Mouse (Mus musculus) left cerebral cortex, postnatal 4 days (tissue): ENCODE results near the gene Dtymk. TPM values are rescaled to one million over a fixed set of nuclear protein-coding genes. Genes with fewer than 3 reads are reported as not detected.
"Not testable (repeated sequence)": the region's sequence is repeated elsewhere in the genome, so short reads cannot be mapped to it uniquely, and the experiment has no call there.

Source experiments
- DNase-seq: peaks from one replicate; pipeline ENCODE4 v3.0.0-alpha.2; 2022
- intact Hi-C: fragments of 180-260 bp; cut with DNase I; formaldehyde crosslinking; loops from one replicate; pipeline ENCODE4 v1.15.1; 2025
- total RNA-seq, 2 experiments: library from RNA; stranded (reverse); gene quantifications; 2 replicates each; pipeline ENCODE4 v1.2.3; 2021

Gene Dtymk
- total RNA-seq, result 10 to 100 TPM; 80.5 to 91.2 TPM

- peak; percentile 94 for DNase-seq
These were observed at the start of gene Dtymk for GRCm38 (mm10) chr1:93801741-93802238. TSS of gene Dtymk (minus strand) at chr1:93801934.

GRCm38 (mm10) chr1:93845766-93846366 lies 44.1 kb upstream of the Dtymk start:
- DNase-seq, intact Hi-C loops: not testable (repeated sequence)

More at GRCm38 (mm10) chr1:93801741-93802238, at the start of gene Dtymk:
- intact Hi-C loops, result no loop called here

- intact Hi-C loops, result loop anchor here (10.0 kb wide), 1 partner anchor 236 kb away; no protein-coding TSS in a partner anchor
- DNase-seq, result not testable (repeated sequence)
These were observed 36.8 kb upstream of the Dtymk start for GRCm38 (mm10) chr1:93838569-93838968.

- no peak for DNase-seq
- intact Hi-C loops, result loop anchor here (10.0 kb wide), 1 partner anchor 237 kb away; no protein-coding TSS in a partner anchor
These were observed 35.6 kb upstream of the Dtymk start for GRCm38 (mm10) chr1:93837335-93837734.

GRCm38 (mm10) chr1:93836532-93836913 lies 34.8 kb upstream of the Dtymk start:
- no peak for DNase-seq
- intact Hi-C loops, result loop anchor here (10.0 kb wide), 1 partner anchor 238 kb away; no protein-coding TSS in a partner anchor

- intact Hi-C loops, result loop anchor here (10.0 kb wide), 1 partner anchor 239 kb away; no protein-coding TSS in a partner anchor
- no peak for DNase-seq
These were observed 34.3 kb upstream of the Dtymk start for GRCm38 (mm10) chr1:93835876-93836531.

GRCm38 (mm10) chr1:93835211-93835610 lies 33.5 kb upstream of the Dtymk start:
- DNase-seq, result no peak
- intact Hi-C loops, result loop anchor here (10.0 kb wide), 1 partner anchor 240 kb away; no protein-coding TSS in a partner anchor

GRCm38 (mm10) chr1:93834671-93835150 lies 33.0 kb upstream of the Dtymk start:
- intact Hi-C loops, result loop anchor here (10.0 kb wide), 1 partner anchor 240 kb away; no protein-coding TSS in a partner anchor
- no peak for DNase-seq

- intact Hi-C loops, result loop anchor here (10.0 kb wide), 1 partner anchor 242 kb away; no protein-coding TSS in a partner anchor
- DNase-seq, result not testable (repeated sequence)
These were observed 31.1 kb upstream of the Dtymk start for GRCm38 (mm10) chr1:93832754-93833360.

- no peak for DNase-seq
These were observed 24.8 kb upstream of the Dtymk start for GRCm38 (mm10) chr1:93826540-93826835.

GRCm38 (mm10) chr1:93825771-93826539 lies 24.2 kb upstream of the Dtymk start:
- peak; percentile 36 for DNase-seq
- intact Hi-C loops, result no loop called here

More at GRCm38 (mm10) chr1:93826540-93826835, 24.8 kb upstream of the Dtymk start:
- intact Hi-C loops, result no loop called here

- intact Hi-C loops, result no loop called here
- DNase-seq, result peak; percentile 92
These were observed 23.5 kb upstream of the Dtymk start for GRCm38 (mm10) chr1:93825105-93825674.

GRCm38 (mm10) chr1:93824609-93825008 lies 22.9 kb upstream of the Dtymk start, which contains the start of gene D2hgdh:
TSS of gene D2hgdh (plus strand) at chr1:93824909.
- intact Hi-C loops, result no loop called here
- DNase-seq, result no peak

GRCm38 (mm10) chr1:93823796-93824495 lies 22.2 kb upstream of the Dtymk start:
- no peak for DNase-seq
- intact Hi-C loops, result no loop called here

- intact Hi-C loops, result no loop called here
- DNase-seq, result no peak
These were observed 17.0 kb upstream of the Dtymk start for GRCm38 (mm10) chr1:93818722-93819121.

- DNase-seq, result no peak
- intact Hi-C loops, result no loop called here
These were observed 16.2 kb upstream of the Dtymk start for GRCm38 (mm10) chr1:93817823-93818532.

GRCm38 (mm10) chr1:93811495-93812039 lies 9.8 kb upstream of the Dtymk start:
- intact Hi-C loops, result no loop called here
- no peak for DNase-seq

- intact Hi-C loops, result no loop called here
- DNase-seq, result no peak
These were observed 8.3 kb upstream of the Dtymk start for GRCm38 (mm10) chr1:93810011-93810410.
